8 mouse cellular contexts compared by ENCODE assay signal in genomic region chr8:121104049-121104818, GRCm38 (mm10). TPM values are rescaled to one million over a fixed set of nuclear protein-coding genes. Genes with fewer than 3 reads are reported as not detected.
DNase-seq lines count a peak whose midpoint lies in the region; ATAC-seq and TF ChIP-seq lines count a peak whose summit lies in the region.

No protein-coding gene starts in this region.

- H3K27ac ChIP-seq in cortical plate, adult 2 months (ENCODE audit: insufficient read depth, low read length), result no peak overlapping the region
- no peak overlapping the region for H3K27ac ChIP-seq in limb, embryonic 14.5 days (replicated peaks; ENCODE audit: low read depth, low read length)

- TF ChIP-seq CTCF in cortical plate, adult 2 months (IDR thresholded peaks at IDR 0.05; ENCODE audit: extremely low read depth, insufficient read depth, low read length), result peak; percentile 80

- intact Hi-C loops in gastrocnemius, postnatal 36 days (cut with DNase I), result no loop called here

- H3K36me3 ChIP-seq in limb, embryonic 14.5 days (ENCODE audit: control insufficient read depth, insufficient read depth, low read length), result peaks cover 56% of the 10 kb centered on the region

- no peak overlapping the region for H3K9ac ChIP-seq in limb, embryonic 14.5 days (ENCODE audit: low read depth, low read length, severe bottlenecking)

- no peak for TF ChIP-seq POLR2A in cortical plate, adult 2 months (IDR thresholded peaks at IDR 0.05; ENCODE audit: extremely low read depth, insufficient read depth, low read length)
- TF ChIP-seq POLR2A in limb, embryonic 14.5 days (IDR thresholded peaks at IDR 0.05; ENCODE audit: borderline replicate concordance, extremely low read depth, insufficient read depth, insufficient read length), result no peak

- H3K4me1 ChIP-seq in cortical plate, adult 2 months (ENCODE audit: control insufficient read depth, insufficient read depth, low read length), result peaks cover 5% of the 10 kb centered on the region; the same call in 1 of the 2 replicates
- H3K4me1 ChIP-seq in limb, embryonic 14.5 days (ENCODE audit: control insufficient read depth, insufficient read depth, low read length), result peaks cover 6% of the 10 kb centered on the region; the same call in 1 of the 2 replicates

- H3K9me3 ChIP-seq in limb, embryonic 14.5 days (ENCODE audit: control insufficient read depth, low read length), result no peaks in the 10 kb centered on the region

- DNase-seq in B cell, adult 2 months, result peak; percentile 87
- peak; percentile 65 for DNase-seq in adipocyte (ENCODE audit: low spot score)
- DNase-seq in gastrocnemius, postnatal 36 days, result peak; percentile 56 to 58
- DNase-seq in kidney, adult 9 months, result peak; percentile 74
- DNase-seq in limb, embryonic 14.5 days (ENCODE audit: low spot score), result peak; percentile 82
- DNase-seq in ovary, postnatal 14 days (ENCODE audit: low spot score), result peak; percentile 79
- DNase-seq in thymus, postnatal 14 days, result peak; percentile 80

- no peak overlapping the region for H3K4me2 ChIP-seq in limb, embryonic 14.5 days (replicated peaks; ENCODE audit: low read depth, low read length, severe bottlenecking)

- WGBS in limb, embryonic 14.5 days, result 44% methylated on average over 17 of the region's 17 CpGs

- no peaks in the 10 kb centered on the region for H3K27me3 ChIP-seq in limb, embryonic 14.5 days (ENCODE audit: control insufficient read depth, insufficient read depth, low read length)

- no peak; the same call in 1 of the 2 replicates for ATAC-seq in limb, embryonic 14.5 days (ENCODE audit: low FRiP score, low read depth)

- H3K4me3 ChIP-seq in cortical plate, adult 2 months (ENCODE audit: insufficient read depth, low read length), result no peak overlapping the region
- H3K4me3 ChIP-seq in limb, embryonic 14.5 days (replicated peaks; ENCODE audit: low read length), result no peak overlapping the region

RNA-seq across cellular contexts. Expression of gene Mthfsd, which starts 4.0 kb away (rescaled TPM):
- polyA plus RNA-seq in cortical plate, adult 2 months (2012; rRNA removed), result 95.8 and 108 TPM in 2 replicates
- total RNA-seq in gastrocnemius, postnatal 36 days (2021), result 10 to 100 TPM; 11.1 to 13.9 TPM
- 120 and 122 TPM in 2 replicates for polyA plus RNA-seq in limb, embryonic 14.5 days (2012; rRNA removed)
- polyA plus RNA-seq in limb, embryonic 14.5 days (2014; fragmentation: Nextera tagmentation; extraction: Ambion mirVana), result 59.9 and 62.8 TPM in 2 replicates

RNA-seq across cellular contexts. Expression of gene Foxc2, which starts 11.7 kb away (rescaled TPM):
- polyA plus RNA-seq in cortical plate, adult 2 months (2012; rRNA removed), result 0.79 and 1.3 TPM in 2 replicates
- total RNA-seq in gastrocnemius, postnatal 36 days (2021), result under 1 TPM; 0.18 to 0.27 TPM
- polyA plus RNA-seq in limb, embryonic 14.5 days (2012; rRNA removed), result 14.3 and 24.4 TPM in 2 replicates
- polyA plus RNA-seq in limb, embryonic 14.5 days (2014; fragmentation: Nextera tagmentation; extraction: Ambion mirVana), result 9.7 and 12.5 TPM in 2 replicates

RNA-seq across cellular contexts. Expression of gene Foxf1, which starts 20.0 kb away (rescaled TPM):
- polyA plus RNA-seq in cortical plate, adult 2 months (2012; rRNA removed), result 1.8 and 1.9 TPM in 2 replicates
- not detected for total RNA-seq in gastrocnemius, postnatal 36 days (2021)
- 0.54 and 1.00 TPM in 2 replicates for polyA plus RNA-seq in limb, embryonic 14.5 days (2012; rRNA removed)
- polyA plus RNA-seq in limb, embryonic 14.5 days (2014; fragmentation: Nextera tagmentation; extraction: Ambion mirVana), result 0.15 and 0.28 TPM in 2 replicates

RNA-seq across cellular contexts. Expression of gene Foxl1, which starts 23.5 kb away (rescaled TPM):
- 0.04 TPM in 1 of 2 replicates, not detected in the other for polyA plus RNA-seq in cortical plate, adult 2 months (2012; rRNA removed)
- not detected for total RNA-seq in gastrocnemius, postnatal 36 days (2021)
- polyA plus RNA-seq in limb, embryonic 14.5 days (2012; rRNA removed), result 0.40 and 0.72 TPM in 2 replicates
- polyA plus RNA-seq in limb, embryonic 14.5 days (2014; fragmentation: Nextera tagmentation; extraction: Ambion mirVana), result 0.18 and 0.28 TPM in 2 replicates
